Mouse (Mus musculus) embryonic fibroblast, embryonic 13.5 days (primary cell): ENCODE data around the gene Hjurp.

Experiments
- CTCF ChIP-seq: IDR thresholded peaks from 2 replicates; pipeline ENCODE4 v1.5.1; 2011; ENCODE audit warnings: mild to moderate bottlenecking, control low read depth, low read length, moderate library complexity, borderline replicate concordance; ENCODE audit not compliant: insufficient read depth
- POLR2A ChIP-seq: IDR thresholded peaks from 2 replicates; pipeline ENCODE4 v1.6.1; 2011; ENCODE audit warnings: low read depth, mild to moderate bottlenecking, control low read depth, low read length, moderate library complexity

DNA sequence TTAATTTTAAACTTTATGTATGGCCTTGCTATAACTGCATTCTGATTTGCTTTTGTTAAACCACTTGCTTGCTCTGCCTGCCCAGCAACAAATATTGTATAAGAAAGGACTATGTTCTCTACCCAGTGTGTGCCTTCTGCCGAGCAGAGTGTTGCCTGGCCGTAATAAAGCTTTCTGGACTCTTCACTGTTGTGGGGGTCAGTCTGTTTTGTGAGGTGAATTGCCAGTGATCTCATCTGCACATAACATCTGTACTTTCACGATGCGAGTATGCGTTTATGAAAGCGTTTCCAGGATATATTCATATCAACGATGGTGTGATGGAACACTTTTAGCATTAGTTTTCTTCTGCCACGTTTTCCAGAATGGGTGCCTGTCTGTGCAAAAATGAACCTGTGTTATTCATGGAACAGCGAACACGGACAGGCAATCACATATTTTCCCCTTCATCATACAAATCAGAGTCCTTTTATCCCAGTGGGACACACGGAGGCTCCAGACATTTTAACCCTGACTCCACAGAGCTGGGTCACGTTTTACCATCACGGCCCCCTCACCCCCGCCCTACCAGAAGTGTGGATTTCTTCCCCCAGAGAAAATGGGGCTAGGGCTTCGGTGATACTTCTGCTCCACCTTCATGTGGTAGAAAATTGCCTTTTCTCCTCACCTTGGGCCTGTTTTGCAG is 2.7 kb upstream of the Hjurp start:
- TF ChIP-seq CTCF (no peak), POLR2A (no peak)
